Mouse (Mus musculus): ENCODE measurements around the gene Fbxo44.
A peak's percentile ranks its signal among the peaks of the same experiment; 100 is the strongest.
"Not testable (repeated sequence)": the region's sequence is repeated elsewhere in the genome, so short reads cannot be mapped to it uniquely, and the experiment has no call there.

Fbxo44 gene

DNA sequence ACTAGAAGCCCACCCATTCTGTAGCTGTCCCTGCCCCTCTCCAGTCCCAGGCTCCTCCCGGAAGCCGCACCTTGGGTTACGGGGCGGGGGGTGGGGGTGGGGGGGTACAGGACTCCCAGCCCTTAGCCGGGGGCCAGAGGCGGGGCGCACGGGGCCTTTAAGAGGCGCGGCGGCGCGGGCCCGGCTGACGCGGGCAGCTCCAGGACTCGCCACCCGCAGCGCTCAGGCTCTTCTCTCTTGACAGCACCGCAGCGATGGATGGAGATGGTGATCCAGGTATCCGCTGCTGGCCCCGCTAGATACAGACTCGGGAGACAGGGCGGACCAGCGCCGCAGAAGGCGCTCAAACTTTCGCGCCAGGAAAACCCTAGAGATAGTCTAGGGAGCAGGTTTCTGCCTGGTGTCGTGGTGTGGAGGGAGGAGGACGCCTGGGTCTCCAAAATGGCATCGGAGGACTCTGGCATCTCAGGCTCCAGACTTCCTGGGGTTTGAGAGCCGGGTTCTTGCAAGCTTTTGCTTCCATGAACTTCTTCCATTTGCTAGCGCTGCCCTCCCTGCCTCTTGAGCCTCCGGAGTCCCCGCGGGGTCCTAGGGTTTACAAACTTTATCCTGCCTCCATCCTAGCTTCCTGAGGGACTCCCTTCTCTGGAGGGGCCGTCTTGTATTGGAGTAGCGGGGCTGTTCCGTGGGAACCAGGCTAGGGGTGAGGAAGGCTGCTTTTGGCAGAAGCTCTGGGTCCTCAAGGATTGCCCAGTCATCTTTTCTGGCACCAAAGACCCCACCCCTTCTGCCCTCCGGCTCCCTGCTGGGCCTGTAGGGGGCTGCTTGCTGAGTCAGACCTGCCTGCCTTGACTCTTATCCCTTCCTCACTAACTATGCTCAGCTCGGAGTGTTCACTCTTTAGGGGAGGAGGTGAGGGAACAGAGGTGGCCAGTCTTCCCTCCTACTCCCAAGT lies at the start of gene Fbxo44, which contains the start of gene Fbxo2:
Gene Fbxo44, minus strand, starts transcription at position 47 of the 955 bp plus-strand sequence.
Gene Fbxo2, plus strand, starts transcription at position 186 of the 955 bp plus-strand sequence.
- DNase-seq (ENCODE audit: low spot score in 2 of 2), result no peak

GRCm38 (mm10) chr4:148204873-148205232 lies 44.6 kb upstream of the Fbxo44 start:
- no peak for DNase-seq (ENCODE audit: low spot score in 2 of 2)

DNA sequence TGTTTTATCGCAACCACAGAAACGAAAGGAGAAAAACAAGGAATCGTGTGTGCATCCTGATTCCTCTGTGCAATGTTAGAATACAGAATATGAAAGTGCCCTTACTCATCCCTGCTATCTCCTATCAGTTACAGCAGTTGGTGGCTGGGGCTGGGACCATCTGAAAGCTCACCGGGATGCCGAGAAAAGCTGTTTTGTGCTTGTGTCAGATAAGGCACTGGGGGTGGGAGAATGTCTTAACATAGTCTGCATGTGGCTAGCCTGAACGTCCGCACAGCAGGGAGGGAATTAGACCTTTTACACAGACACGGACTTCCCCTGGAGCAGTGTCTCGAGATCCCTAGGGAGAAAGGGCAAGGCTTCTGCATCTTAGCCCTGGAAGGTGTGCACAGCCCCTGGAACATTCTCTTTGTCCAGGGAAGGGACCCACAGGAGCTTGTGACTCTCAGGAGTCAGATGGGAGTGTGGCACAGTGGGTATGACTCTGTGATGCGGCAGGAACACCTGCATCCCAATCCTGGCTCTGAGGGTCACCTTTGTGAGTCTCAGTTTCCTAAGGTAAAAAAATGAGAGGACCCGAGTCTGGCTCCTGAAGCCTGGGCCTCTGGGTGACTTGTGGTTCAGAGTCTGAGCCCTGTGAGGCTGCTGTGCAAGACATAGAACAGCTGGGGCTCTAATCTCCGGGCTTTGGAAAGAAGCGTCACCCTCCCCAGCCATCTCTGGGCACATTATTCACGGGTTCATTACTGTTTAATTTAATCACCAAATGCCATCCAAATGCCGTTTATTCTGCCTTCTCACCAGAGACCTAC lies 44.0 kb upstream of the Fbxo44 start:
- no peak for DNase-seq (ENCODE audit: low spot score in 2 of 2)

DNA sequence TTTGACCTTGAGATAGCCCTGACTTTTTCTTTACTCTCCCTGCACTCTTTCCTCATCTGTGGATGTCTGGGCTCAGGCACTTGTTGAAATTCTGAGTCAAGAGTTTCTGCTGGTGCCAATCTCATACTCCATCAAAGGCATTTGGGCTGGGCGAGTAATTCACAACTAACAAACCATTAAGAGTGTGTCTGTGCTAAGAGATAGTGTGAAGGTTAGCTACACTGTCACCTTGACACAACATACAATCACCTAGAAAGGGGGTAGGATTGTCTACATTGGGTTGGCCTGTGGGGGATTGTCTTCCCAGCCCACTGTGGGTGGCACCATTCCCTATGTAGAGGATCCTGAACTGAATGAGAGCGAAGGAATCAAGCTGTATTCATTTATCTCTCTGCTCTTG lies 43.3 kb upstream of the Fbxo44 start:
- no peak for DNase-seq (ENCODE audit: low spot score in 2 of 2)

DNA sequence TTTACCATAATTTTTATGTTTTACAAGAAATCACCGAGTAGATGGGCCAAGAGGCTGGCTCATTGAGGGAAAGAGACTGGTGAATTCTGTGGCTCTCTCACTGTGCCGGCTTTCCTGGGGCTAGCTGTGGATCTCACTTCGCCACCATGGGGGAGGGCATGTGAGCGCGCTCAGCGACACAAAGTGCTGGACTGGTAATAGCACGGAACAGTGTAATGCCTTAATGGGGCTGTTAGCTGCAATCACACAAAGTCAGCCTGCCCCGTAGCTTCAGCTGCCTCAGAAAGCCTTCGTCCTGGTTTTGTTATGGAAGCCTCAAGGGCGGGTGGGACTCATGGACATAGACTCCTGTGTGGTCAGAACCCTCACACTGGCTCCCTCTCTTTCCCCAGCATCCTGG lies 38.4 kb upstream of the Fbxo44 start:
- DNase-seq (ENCODE audit: low spot score in 2 of 2), result no peak

DNA sequence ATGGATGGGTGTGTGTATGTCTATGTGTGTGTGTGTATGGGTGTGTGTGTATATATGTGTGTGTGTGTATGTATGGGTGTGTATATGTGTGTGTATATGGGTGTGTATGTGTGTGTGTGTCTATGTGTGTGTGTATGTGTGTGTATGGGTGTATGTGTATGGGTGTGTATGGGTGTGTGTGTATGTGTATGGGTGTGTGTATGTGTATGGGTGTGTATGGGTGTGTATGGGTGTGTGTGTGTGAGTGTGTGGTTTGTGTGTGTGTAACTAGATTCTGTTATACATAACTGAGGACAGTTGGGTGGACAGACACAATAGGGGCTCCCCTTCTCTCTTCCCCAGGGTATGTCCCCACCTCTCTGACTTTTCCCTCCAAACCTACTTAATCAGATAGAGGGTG lies 34.1 kb upstream of the Fbxo44 start:
- no peak for DNase-seq (ENCODE audit: low spot score in 2 of 2)

DNA sequence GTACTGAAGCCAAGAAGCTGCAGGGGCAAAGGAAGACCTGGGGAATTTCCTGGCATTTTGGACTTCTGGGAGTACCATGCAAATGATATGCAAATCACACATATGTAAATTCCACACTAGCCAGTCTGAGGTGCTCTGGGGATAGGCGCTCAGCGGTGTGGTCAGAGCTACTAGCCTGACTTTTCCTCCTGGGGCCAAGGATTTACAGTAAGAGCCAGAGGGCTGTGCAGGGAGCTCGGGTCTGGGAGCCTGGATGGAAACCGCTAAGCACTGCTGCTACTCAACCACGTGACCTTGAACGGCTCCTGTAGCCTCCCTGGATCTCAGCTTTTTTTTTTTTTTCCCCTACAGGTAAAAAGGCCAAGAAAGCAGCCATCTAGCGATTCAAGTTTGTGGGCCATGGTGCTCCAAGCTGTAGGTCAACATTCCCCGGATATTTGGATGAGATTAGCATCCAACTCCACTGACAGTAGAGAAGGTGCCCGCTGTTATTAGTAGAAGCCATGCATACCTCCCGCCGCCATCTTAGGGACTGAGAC lies 32.5 kb upstream of the Fbxo44 start:
- no peak for DNase-seq (ENCODE audit: low spot score in 2 of 2)

- not testable (repeated sequence) for DNase-seq (ENCODE audit: low spot score in 2 of 2)
These were observed 28.5 kb upstream of the Fbxo44 start for GRCm38 (mm10) chr4:148188767-148189166.

DNA sequence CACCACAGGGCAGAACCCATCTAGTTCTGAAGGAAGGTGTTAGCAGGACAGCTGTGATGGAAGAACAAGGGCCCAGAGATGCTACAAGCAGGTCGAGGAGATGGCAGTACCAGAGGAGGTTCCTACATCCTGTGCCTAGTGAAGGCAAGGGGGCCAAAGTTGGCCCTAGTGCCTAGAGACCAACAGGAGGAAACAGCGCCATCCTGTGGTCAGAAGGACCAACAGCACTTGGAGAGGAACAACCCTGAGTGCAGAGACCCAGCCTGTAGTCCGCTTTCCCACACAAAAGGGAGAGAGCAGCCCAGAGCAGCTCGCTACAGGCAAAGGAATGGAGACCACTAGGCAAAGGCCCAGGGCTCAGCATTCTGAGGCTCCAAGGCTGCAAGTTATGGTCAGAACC lies 25.5 kb upstream of the Fbxo44 start:
- DNase-seq (ENCODE audit: low spot score in 2 of 2), result no peak

DNA sequence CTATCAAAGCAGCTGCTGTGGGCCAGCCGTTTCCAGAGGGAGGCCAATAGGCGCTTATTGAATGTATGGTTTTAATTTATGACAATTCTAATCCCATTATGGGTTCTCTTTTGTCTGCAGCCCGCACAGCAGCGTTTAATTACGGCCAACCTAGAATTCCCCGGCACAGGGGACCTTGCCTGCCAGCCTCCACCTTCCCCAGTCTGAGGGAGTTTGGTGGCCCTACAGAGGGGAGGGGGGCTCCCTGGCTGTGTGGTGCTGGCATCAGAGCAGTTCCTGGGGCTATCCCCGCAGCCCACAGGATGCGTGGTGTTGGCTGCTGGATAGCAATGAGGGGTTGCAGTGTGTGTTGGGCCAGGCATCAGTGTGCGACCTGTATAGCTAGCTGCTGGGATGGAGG lies 24.3 kb upstream of the Fbxo44 start:
- no peak for DNase-seq (ENCODE audit: low spot score in 2 of 2)

- no peak for DNase-seq (ENCODE audit: low spot score in 2 of 2)
These were observed 22.1 kb upstream of the Fbxo44 start for GRCm38 (mm10) chr4:148182363-148182762.

DNA sequence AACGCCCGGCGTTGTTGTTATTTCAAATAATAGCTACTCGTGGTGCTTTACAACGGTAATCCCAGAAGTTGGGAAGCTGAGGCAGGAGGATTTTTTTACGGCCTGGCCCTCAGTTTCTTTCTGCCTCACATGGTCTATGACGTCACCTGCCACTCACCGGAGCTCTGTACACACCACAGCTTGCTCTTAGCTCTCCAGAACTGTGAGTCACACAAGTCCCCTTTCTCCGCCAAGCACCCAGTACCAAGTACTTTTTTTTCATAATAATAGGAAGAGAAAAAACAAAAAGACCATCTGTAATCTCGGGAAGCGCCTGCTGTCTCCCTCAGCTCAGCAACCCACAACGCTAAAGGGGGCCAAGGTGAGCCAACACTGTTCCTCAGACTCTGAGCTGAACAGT lies 21.2 kb upstream of the Fbxo44 start:
- DNase-seq (ENCODE audit: low spot score in 2 of 2), result no peak

- DNase-seq (ENCODE audit: low spot score in 2 of 2), result no peak
These were observed 17.4 kb upstream of the Fbxo44 start for GRCm38 (mm10) chr4:148177716-148178115.

- DNase-seq (ENCODE audit: low spot score in 2 of 2), result not testable (repeated sequence)
These were observed 16.3 kb upstream of the Fbxo44 start for GRCm38 (mm10) chr4:148176603-148177002.

DNA sequence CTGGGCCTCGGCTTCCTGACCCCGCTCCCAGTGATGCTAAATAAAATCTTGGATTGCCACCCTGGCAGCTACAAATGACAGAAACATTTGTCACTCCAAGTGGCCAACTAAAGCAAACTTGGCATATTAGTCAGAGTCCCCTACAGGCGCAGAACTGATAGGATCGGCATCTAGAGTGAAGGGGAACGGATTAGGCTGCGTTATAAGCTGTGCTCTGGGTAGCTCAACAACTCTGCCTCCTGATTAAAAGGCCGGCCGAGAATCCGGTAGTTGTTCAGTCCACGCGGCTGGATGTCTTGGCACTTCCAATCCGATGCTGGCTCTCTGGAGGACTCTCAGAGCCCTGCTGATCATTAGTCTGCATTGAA lies 14.2 kb upstream of the Fbxo44 start:
- DNase-seq (ENCODE audit: low spot score in 2 of 2), result no peak

DNA sequence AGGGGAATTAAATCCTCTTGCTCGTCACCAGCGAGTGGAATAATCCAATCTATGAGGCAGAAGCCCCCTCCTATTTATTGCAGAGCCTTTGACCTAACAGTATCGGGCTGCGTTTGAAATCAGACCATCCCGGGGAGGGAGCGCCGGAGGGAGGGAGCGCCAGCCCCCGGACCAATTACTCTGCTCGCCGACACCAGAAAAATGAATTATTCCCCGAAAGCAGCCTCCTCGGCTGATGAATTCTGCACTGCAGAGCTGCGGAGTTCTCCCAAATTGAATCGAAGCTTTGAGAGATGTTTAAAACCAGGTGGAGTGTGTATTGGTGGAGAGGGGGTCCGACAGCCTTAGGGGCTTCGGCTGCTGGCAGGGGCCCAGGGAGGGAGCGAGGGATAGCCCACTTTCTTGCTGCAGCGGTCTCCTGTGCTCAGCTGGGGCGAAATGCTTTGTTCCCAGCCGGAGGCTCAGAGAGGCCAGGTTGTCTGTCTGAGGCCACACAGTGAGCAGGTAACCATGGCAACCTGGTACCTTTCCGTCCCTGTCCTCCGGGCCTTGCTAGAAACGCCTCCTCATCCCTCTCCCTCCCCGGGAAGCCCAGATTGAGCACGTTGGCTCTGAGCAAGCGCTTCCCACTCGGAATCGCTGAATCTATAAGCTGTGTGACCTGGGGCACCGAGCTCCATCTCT lies 13.7 kb upstream of the Fbxo44 start:
- no peak for DNase-seq (ENCODE audit: low spot score in 2 of 2)

DNA sequence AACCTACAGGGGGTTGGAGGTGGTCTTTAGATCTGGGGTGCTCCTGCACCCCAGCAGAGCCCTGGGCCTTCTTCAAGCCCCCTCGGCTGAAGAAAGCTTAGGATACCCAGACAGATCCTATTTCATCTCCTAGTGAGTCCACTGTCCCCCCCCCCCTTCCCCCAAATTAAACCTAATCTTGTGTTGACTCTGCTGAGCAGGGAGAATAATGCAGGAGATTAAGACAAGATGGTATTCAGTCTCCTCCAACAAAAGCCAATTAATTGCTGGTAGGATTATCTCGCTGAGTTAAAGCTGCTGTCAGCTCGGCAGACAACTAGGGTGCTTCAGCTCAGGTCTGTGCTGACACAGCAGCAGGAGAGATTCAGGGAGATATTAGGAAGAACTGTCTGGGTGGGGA lies 11.0 kb upstream of the Fbxo44 start:
- no peak for DNase-seq (ENCODE audit: low spot score in 2 of 2)

DNA sequence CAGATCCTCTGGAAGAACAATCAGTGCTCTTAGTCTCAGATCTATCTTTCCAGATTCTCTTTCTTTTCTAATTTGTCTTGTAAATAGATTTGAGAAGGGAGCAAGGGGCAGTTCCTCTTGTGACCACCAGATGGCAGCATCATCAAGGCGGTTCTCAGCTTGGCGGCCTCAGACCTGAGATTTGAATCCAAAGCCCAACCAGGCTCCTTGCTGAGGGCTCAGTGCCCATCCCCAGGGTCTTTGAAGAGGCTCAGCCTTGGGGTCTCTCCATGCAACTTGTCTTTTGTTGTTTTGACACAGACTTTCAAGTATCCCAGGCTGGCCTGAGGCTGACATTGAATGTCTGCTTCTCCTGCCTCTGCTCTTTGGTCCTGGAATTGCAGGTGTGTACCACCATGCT lies 10.6 kb upstream of the Fbxo44 start:
- peak; percentile 31 to 53 for DNase-seq (ENCODE audit: low spot score in 2 of 2)

DNA sequence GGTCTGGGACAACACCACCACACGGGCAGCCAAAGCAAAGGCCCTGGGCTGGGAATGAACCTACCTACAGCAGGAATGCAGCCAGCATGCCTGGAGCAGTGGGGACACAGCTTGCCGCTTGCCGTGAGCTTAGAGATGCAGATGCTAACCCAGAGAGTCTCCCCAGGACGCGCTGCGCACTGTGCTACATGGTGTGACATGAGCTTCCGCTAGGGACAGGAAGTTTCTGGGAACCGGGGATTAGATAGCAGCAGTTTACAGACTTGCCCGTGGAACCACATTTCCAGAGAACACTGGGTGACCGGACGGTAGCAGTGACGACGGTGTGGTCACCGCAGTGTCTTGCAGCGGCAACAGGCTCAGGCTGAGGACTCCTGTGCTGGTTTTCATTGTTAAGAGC lies 9.3 kb upstream of the Fbxo44 start:
- no peak for DNase-seq (ENCODE audit: low spot score in 2 of 2)

DNA sequence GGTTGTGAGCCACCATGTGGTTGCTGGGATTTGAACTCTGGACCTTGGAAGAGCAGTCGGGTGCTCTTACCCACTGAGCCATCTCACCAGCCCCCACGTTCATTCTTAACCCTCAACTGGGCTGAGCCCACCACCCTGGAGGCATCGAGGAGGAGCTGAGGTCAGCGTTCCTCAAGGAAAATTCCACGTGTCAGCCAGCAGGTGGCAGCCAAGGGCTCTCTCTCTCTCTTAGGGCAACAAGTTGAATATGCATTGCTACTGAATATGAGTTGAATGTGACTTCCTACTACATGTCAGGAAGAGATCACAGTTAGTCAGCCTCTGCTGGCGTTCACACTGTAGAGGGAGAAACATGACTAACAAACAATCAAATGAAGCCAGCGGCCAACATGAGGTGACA lies 8.0 kb upstream of the Fbxo44 start:
- peak; percentile 36 to 59 for DNase-seq (ENCODE audit: low spot score in 2 of 2)

DNA sequence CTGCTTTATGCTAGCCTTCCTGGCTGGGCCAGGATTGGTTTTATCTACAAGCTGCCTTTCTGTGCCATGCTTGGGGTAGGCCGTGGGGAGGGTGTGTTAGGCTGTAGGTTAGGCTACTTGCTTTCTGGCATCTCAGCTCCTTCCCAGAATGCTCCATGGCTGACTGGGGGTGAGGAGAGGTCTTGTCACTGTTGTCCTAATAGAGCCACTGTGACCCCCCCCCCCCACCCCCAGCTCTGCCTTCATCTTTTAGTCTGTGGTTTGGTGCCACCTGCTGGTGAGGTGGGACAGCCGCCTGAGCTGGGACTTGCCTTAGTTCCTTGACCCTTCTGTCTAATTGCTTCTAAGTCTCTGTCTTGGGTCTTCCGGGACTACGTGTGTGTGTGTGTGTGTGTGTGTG lies 6.7 kb upstream of the Fbxo44 start:
- DNase-seq (ENCODE audit: low spot score in 2 of 2), result peak; percentile 60 to 74

- no peak for DNase-seq (ENCODE audit: low spot score in 2 of 2)
These were observed 6.1 kb upstream of the Fbxo44 start for GRCm38 (mm10) chr4:148166431-148166830.

All from natural killer cell, adult 2 months (primary cell).